Mouse (Mus musculus): Measurements from ENCODE around the gene Gm20388.

The Gm20388 gene

GRCm38 (mm10) chr8:120049949-120050348 is 139.3 kb downstream of the Gm20388 start:
- DNase-seq = no peak

- no peak for DNase-seq
Measured at GRCm38 (mm10) chr8:120050376-120050775, 139.7 kb downstream of the Gm20388 start.

GRCm38 (mm10) chr8:120051006-120051405 is 140.4 kb downstream of the Gm20388 start:
- DNase-seq = no peak

GRCm38 (mm10) chr8:120051908-120052307 is 141.3 kb downstream of the Gm20388 start:
- DNase-seq = no peak

- no peak for DNase-seq
Measured at GRCm38 (mm10) chr8:120052318-120052717, 141.7 kb downstream of the Gm20388 start.

GRCm38 (mm10) chr8:120054833-120055232 is 144.2 kb downstream of the Gm20388 start:
- DNase-seq = no peak

- no peak for DNase-seq
Measured at GRCm38 (mm10) chr8:120057078-120057477, 146.4 kb downstream of the Gm20388 start.

- DNase-seq = no peak
Measured at GRCm38 (mm10) chr8:120062742-120063141, 152.1 kb downstream of the Gm20388 start.

GRCm38 (mm10) chr8:120063326-120063725 is 152.7 kb downstream of the Gm20388 start:
- DNase-seq = no peak

GRCm38 (mm10) chr8:120065611-120066010 is 155.0 kb downstream of the Gm20388 start:
- no peak for DNase-seq

GRCm38 (mm10) chr8:120066226-120066625 is 155.6 kb downstream of the Gm20388 start:
- no peak for DNase-seq

- no peak for DNase-seq
Measured at GRCm38 (mm10) chr8:120067936-120068668, 157.5 kb downstream of the Gm20388 start.

- DNase-seq = peak; percentile 81
Measured at GRCm38 (mm10) chr8:120071684-120072083, 161.0 kb downstream of the Gm20388 start.

- DNase-seq = no peak
Measured at GRCm38 (mm10) chr8:120072259-120072658, 161.6 kb downstream of the Gm20388 start.

GRCm38 (mm10) chr8:120072827-120073226 is 162.2 kb downstream of the Gm20388 start:
- DNase-seq = no peak

- DNase-seq = no peak
Measured at GRCm38 (mm10) chr8:120074516-120074915, 163.9 kb downstream of the Gm20388 start.

GRCm38 (mm10) chr8:120075347-120075746 is 164.7 kb downstream of the Gm20388 start:
- no peak for DNase-seq

- peak; percentile 87 for DNase-seq
Measured at GRCm38 (mm10) chr8:120078080-120078479, 167.4 kb downstream of the Gm20388 start.

GRCm38 (mm10) chr8:120079361-120079760 is 168.7 kb downstream of the Gm20388 start:
- DNase-seq = no peak

- DNase-seq = no peak
Measured at GRCm38 (mm10) chr8:120083261-120083660, 172.6 kb downstream of the Gm20388 start.

- no peak for DNase-seq
Measured at GRCm38 (mm10) chr8:120084783-120085182, 174.1 kb downstream of the Gm20388 start.

GRCm38 (mm10) chr8:120089511-120089910 is 178.9 kb downstream of the Gm20388 start:
- no peak for DNase-seq

GRCm38 (mm10) chr8:120091032-120091431 is 180.4 kb downstream of the Gm20388 start:
- no peak for DNase-seq

GRCm38 (mm10) chr8:120093103-120093502 is 182.5 kb downstream of the Gm20388 start:
- no peak for DNase-seq

GRCm38 (mm10) chr8:120094801-120095200 is 184.2 kb downstream of the Gm20388 start:
- DNase-seq = no peak
